Mouse (Mus musculus) ES-CJ7 (cell line): ENCODE measurements around the gene Saa4.
A peak's percentile ranks its signal among the peaks of the same experiment; 100 is the strongest.
"Not testable (repeated sequence)": the region's sequence is repeated elsewhere in the genome, so short reads cannot be mapped to it uniquely, and the experiment has no call there.

Experiments
- DNase-seq: peaks from one replicate; pipeline ENCODE4 v3.0.0; 2011; ENCODE audit warnings: low read depth, low spot score

Gene Saa4

DNA sequence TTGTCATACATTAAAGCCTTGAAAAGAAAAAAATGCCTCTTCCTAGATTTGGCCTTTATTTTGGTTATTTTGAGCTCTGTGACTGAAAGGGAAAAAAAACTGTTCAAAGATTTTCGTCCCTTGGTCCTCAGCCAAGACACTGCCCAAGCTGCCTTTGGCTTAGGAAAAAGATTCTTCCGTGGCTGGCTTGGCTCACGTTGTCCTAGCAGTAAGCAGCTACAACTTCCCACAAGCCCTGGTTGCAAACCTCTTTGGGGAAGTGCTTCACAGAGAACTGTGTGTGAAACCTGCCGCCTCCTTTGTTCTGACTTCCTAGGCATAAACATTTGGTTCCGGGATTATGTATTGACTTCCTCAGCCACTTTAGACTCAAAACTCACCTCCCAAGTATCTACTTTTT, 15.5 kb downstream of the Saa4 start:
- no peak for DNase-seq

DNA sequence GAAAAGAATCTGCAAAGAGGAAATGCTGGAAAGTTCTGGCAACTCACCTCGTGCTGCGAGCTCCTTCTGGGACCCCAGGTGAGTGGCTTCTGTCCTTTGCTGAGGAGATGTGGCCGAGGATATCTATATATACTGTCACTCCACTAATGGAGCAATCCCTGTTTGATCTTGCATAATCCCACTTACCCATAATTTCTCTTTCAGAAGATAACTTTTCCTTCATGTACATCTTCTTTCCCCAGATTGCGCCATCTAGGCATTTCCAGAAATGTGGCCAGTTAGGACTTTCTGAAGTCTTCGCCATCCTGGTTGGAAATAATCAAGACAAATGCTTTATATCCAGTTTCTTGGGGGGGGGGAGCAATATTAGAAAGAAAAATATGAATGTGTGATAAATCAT, 16.8 kb downstream of the Saa4 start, which contains the start of gene Saa3:
Gene Saa3, minus strand, starts transcription at position 101 of the 400 bp plus-strand sequence.
- DNase-seq = no peak

GRCm38 (mm10) chr7:46714518-46714917, 17.9 kb downstream of the Saa4 start:
- peak; percentile 82 for DNase-seq

DNA sequence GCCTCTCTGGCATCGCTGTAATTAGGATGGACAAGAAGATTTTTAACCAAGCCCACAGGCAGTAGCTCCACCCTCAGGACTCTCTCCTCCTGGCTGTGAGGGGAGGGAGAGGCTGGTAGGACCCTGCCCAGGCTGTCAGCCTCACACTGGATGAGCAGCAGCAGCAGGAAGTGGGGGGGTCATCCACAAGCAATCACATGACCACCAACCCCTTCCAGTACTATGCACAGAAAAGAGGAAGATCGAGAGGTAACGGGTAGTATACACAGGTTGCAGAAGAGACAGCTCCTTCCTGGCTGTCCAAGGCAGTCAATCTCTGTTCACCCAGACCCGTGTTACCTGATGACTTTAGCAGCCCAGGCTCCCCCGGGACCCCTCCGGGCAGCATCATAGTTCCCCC, 20.2 kb downstream of the Saa4 start:
- no peak for DNase-seq

DNA sequence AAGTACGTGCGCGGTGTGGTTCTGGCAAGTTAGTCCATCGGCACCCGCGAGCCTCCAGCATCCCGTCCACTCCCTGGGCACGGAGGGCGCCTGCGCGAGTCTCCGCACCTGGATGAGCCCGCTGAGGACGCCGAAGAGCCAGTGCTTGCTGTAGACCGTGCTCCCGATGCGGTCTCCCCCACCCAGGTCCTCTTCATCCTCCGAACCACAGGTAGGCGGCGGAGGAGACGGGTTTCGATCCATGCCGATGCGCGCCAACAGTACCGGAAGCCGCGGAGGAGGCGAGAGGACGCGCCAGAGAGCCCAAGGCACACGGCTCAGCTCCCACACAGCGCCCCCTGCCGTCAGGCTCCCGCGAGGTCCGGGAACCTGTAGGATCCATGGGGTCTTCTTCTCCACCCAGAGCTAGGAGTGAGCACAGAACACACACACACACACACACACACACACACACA, 22.0 kb downstream of the Saa4 start, which contains the start of gene Saal1:
Gene Saal1, minus strand, starts transcription at position 291 of the 455 bp plus-strand sequence.
- DNase-seq = peak; percentile 96

DNA sequence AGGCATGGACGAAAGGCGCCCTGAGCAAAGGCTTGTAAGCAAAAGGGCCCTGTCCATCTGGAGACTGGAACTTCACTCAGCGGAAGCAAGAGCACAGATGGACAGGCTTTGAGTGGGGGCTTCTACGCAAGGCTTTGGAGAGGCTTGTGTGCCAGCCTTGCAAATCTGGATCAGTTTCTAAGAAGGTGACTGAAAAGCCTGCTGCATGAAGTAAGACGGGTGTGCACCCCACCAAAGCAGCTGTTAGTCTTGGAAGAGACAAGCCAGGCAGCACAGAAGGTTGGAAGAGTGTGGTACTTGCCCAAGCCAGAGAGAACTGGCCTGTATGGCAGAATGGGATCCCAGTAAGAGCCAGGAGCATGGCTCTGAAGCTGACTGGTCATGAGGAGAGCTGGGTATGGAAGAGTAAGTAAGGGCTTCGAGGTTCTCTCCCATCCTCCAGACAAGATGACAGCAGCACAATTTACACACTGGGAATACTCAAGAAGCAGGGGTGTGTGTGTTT, 31.8 kb downstream of the Saa4 start:
- no peak for DNase-seq

- no peak for DNase-seq
These were observed 35.6 kb downstream of the Saa4 start for GRCm38 (mm10) chr7:46696754-46697153.

DNA sequence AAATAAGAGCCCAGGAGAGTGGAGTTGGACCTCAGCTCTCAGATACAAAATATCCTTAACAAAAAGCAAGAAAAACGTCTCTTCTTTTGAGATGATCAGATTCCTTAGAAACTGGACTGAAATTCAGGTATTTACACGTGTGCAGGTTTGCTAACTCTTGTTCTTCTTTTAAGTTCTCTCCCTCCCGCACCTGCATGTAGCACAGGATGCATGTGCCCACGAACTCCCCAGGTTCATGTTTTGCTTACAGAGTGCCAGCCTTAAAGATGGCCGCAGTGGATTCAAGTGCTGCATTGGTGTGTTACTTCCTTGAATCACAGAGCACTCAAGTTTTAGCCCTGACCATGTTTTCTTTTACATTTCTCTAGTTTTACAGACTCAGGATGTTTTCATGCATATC, 45.6 kb downstream of the Saa4 start:
- DNase-seq = no peak

DNA sequence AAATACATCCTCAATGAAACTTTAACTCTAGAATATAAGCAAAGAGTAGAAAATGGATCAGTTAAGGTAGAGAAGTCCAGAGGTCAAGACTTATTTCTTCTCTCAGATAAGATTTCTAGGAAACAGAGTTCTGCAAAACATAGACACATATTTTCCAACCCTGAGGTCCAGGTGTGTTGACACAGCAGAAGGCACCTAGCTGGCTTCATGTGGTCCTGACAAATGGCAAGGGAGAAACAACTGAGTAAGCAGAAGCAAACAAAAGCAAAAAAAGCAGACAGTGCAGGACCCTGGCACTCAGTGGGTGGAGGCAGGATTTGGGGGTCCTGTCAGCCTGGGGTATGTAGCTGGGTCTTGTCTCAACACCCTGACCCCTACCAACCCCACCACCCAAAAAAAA, 51.7 kb downstream of the Saa4 start:
- DNase-seq = no peak

DNA sequence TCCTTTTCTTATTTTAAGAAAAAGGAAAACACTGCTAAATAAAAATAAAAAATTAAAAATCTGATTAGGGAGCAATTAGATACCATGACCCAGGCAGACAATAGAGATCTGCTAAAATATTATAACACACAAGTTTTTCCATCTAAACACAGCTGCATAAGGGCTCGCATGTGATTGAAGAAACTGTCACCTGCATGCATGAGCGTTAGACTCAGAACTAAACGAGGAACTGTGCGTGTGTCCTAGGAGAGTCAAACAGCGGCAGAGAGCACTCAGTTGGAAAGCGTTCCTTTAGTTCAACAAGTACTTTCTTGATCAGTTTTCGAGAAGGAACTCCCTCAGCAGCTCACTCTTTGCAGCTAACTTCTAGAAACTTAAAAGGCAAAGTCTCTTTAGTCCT, 53.4 kb downstream of the Saa4 start:
- DNase-seq = not testable (repeated sequence)

- no peak for DNase-seq
These were observed 54.0 kb downstream of the Saa4 start for GRCm38 (mm10) chr7:46678417-46678816.
